Mouse (Mus musculus) cerebellum, adult 8-10 months (tissue): ENCODE data around the gene Tet3.

Source experiments
- DNase-seq: peaks from one replicate; pipeline ENCODE4 v3.0.0; 2022

The Tet3 gene

DNA sequence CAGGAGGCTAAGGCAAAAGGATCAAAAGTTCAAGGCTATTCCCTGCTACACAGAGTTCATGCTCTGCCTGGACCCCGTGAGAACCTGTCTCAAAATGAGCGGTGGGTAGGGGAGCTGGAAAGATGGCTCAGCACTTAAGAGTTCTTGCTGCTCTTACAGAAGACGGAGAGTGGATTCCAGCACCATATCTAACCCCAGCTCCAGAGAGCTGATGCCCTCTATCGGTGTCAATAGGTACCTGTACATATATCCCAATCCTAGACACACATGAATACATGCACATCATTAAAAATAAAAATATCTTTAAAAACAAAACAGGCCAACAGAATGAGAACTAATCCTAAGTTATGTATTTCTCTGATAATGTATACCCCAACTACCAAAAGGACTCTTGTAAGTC, 19.3 kb upstream of the Tet3 start:
- DNase-seq, result no peak

DNA sequence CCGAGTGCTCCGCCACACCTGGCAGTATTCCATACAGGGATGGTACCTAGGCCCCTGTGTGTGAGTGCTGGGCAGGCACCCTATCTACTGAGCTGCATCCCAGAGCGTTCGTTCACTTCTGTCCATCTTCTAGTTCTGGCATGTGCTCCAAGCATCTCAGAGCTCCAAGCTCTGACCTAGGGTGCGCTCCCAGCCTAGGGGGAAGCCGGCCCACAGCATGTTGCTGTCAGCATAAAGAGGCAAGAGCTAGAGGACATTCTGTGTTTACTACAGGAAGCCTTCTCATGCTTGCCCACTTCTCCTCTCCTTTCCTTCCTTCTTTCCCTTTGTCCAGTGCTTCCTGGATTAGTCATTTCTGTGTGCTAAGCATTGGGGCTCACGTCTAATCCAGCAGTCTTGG, 16.5 kb upstream of the Tet3 start:
- no peak for DNase-seq

DNA sequence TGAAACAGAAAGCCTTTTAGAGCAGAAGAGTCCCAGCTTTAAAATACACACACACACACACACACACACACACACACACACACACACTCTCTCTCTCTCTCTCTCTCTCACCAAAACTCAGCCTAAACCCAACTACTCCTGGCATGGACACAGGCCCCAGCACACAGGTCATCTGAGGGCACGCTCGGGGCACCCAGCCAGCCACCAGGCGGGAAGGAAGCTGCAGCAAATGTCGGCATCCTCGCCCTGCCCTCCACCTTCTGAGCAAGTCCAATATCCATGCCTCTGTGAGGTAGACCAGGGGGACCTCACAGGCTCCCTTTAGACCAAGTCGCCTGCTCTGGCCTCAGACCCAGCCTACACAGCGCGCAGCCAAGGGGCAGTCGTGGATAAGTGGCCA, 14.4 kb upstream of the Tet3 start:
- peak; percentile 66 for DNase-seq

DNA sequence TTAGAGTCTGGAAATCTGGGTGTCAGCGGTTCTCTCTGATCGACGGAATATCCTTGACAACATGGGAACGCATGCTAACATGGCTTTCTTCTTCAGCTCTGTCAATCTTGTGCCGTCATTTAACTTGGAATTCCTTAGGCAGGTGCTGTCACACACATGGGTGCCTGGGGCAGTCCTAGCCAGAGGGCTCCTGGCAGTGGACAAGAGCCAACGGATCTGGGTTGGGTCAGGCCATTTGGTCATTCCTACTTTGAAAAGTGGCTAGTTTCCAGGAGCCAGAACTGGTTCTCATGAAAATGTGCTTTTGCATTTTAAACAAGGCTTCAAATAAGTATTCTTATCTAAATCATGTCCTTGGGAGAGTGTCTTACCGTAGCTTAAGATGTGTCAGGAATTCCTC, 12.9 kb upstream of the Tet3 start:
- no peak for DNase-seq

DNA sequence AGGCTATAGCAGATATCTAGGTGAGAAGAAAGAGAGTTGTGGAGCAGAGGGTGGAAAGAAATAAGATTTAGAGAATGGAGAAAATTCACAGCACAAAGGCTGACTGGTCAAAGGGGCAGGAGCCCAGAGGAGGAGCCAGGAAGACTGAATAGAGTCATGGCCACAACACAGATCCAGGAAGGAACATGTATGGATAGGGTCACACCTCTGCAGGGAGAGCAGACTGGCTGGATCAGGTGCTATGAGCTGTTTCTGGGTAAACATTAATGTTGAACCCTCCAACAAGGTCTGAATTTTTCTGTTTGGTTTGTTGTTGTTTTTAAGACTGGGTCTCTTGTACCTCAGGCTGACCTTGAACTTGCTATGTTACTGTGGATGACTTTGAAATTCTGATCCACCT, 5.1 kb upstream of the Tet3 start:
- DNase-seq, result no peak

DNA sequence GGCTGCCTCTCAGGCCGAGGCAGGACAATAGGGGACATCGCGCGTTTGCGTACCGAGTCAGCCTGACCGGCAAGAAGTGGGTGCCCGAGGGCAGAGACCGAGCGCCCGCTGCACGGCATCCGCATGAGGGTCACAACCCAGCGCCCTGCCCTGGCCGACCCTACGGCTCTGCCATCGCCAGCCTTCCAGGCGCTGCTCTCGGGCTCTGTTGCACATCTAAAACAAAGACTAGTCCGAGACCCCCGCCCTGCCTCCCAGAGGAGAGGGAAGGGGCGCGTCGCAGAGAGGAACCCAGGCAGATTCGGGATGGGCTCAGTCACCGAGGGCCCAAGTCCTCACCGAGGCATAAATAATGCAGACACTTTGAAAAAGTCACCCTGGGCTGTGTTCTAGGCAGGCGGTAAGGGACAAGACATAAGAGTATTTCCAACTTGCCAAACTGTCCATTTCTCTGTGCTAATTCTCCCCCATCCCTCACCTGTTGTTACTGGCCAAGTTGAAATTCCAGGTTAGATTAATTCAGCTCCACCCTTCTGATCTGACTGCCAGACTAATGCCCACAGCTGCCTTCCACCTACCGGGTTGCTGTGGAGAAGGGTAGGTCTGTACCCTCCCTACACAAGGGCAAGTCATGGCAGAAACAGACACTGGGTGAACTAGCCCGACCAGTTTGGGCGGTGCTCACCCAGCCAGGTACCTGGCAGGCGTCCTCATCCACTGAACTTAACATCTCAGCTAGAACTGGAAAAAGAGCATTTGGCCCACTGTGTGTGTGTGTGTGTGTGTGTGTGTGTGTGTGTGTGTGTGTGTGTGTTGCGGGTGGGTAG, 1.7 kb downstream of the Tet3 start:
- no peak for DNase-seq

DNA sequence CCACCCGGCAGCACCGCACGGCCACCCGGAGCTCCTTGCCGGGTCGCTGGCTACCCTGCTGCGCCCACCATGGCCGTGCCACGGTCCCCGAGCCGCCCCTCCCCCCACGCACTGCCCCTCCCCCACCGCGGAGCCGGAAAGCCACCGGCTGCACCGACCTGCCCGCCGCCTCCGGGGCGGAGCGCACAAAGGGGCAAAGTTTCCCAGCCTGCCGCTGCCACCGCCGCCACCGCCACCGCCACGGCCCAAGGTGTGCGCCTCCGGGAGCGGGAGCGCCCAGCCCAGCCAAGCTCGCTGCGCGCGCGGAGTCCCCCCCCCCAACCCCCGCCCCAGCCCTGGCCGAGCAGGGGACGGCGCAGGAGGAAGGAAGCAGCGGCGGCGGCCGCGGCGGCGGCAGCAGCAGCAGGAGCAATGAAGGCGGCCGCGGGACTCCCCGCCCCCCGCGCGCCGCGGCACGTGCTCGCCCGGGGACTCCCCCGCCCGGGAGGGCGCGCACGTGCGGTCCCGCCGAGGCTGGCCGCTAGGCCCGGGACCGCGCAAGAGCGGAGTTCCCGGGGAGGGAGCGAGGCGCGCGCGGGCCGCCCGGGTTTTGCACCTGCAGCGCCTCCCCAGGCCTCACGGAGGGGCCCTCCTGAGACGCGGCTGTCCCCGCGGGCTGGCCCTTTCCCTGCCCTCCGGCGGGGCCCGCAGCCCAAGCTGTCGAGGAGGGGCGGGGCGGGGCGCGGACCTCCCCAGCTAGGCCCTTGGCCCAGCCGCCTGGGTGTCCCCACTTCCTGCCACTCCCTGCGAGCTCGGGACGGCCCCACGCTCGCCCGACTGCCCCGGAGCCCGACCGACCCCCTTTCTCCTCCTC, 2.5 kb downstream of the Tet3 start:
- peak; percentile 62 for DNase-seq

DNA sequence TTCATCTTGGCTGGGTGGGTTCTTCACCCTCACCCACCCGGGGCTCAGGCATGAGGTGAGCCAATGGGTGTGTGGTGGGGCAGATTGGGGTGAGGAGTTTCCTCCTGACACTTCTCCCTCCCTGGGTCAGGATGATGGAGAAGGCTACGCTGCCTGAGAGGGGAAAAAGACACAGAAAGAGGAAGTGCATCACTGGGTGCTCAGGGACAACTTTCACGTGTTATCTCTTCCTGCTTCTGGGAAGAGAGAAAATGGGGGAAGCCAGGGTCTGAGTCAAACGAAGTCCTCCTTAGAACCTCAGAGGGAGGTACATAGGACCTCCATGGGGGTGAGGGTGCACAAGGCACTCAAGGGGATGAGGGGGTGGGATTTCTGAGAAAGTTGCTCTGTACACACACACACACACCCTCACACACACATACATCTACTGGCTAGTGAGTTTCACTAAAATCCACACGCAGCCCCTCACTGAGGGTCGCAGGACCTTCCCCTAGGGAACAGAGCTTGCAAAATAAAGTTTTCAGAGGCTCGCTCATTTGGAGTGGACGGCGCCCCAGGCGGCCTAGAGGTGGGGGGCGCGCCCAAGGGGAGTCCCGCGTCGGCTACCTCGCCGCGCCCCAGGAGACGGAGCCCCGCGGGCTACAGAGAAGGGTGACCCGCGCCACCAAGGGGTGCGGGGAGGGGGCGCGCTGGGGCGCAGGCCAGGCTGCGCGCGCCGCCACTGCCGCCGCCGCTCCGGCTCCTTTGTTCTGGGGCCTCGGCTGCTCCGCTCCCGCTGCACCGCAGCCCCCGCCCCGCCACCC, 3.4 kb downstream of the Tet3 start:
- DNase-seq, result no peak

DNA sequence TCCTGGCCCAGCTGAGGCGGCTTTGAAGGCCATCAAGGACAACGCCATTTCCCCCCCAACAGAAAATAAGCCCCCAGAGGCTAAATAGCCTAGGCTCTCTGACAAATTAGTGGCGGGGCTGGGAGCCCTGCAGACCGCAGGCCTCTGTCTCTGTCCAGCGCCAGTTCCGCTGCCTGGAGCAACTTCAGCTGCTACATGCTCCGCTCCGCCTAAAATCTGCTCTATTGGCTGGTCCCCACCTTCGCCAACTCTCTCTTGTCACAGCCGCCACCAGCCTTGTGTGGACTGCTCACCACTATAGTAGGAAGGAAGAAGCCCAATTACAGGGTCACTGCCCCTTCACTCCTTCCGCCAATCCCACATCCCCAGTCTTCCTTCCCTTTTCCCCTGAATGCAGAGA, 5.2 kb downstream of the Tet3 start:
- DNase-seq, result no peak

DNA sequence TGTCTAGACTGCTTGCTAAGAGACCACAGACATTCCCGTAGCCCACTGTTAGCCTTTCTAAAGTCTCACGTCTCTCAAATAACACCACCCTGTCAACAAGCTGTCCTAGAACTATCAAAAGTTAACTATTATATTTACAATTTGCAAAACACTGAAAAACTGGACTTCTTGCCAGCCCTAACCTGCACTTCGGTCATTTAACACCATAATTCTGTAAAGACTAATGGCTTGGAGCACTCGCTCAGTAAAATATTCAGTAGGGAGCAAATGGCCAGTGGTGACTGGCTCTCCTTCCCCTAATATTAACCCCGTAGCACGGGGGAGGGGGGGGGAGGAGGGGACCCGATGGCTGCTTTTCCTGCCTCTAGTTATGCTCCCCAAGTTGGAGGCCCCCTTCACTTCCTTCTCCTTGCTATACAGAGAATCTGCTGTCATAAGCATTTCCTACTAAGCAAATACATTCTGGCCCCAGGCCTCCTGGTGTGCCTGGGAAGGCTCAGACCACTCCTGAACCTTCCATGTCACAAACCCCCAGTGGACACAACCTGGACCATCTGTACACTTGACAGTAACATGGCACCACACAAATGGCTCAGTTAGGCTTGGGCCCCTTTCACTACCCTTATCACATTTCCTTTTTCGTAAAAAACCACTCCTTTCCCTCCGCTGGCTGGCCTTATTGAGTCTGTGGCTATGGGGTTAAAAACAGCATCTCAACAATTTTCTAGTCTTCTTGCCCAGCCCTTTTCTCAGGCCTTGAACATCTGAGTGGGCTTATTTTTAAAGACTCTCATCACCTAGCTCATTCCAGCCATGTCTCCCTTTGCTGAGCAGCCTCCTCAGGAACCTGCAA, 8.2 kb downstream of the Tet3 start:
- DNase-seq, result no peak

DNA sequence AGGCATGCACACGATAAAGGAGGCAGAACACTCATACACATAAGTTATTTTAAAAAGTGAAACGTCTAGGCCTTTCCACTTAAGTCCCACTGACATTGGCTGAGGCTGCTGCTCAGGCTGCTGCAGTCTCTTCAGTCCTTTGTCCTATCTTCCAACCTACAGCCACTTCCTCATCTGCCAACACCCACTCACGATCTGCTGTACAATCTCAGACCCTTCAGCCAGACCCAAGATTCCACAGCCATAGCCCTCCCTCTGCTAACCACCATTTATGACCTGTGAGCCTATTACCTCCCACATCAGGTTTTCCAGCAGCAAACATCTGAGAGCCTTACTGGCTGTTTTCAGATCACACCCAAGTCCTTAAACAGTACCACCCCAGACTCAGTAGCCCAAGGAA, 9.4 kb downstream of the Tet3 start:
- DNase-seq, result no peak

DNA sequence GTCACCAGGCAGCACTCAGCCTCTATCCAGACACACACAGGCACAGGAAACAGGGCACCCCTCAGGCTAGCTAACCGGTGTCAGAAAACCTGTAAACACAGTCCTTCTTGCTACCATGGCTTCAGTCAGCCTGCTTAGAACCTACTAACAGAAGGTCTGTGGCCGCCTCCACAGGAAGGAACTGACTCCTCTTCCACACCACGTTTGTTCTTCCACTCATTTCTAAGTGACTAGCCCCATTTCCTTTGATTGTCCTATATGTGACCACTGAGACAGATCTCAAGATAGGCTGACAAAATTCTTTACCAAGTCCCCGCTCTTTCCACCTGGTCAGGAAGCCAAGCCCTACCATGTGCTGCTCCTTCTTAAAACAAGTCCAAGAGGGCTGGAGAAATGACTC, 10.0 kb downstream of the Tet3 start:
- DNase-seq, result no peak

DNA sequence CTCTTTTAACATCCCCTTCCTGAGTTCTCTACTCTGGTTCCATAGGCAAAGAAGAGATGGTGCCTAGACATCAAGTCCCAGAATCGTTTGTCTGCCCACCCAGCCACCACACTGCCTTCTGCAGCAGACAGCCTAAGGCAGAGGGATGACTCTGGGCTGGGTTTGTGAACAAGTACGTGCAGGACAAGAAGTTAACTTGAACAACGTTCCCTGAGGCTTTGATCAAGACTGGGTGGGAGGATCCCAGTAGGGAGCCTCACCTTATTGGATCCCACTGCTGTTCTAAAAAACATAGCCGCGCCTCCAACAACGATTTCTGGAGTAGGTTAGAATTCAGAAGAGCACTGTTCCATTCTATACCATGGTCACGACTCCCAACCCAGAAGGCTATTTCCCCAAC, 11.9 kb downstream of the Tet3 start:
- DNase-seq, result no peak

DNA sequence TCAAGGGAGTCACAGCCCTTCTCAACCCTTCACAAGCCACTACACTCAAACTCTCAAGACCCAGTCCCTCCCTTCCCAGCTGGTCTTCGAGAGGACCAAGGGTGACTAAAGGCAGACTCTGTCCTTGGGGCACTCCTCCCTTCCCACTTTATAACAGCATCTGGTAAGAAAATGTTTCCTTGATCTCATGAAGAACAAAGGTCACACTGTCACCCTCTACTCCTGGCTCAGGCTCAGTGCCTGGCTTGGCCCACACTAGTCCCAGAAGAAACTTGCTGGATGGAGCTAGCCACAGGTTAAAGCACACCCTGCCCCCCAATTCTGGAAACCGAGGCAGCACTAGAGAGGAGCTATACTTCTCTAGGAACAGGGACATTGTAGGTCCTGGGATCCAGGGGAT, 13.1 kb downstream of the Tet3 start:
- no peak for DNase-seq

DNA sequence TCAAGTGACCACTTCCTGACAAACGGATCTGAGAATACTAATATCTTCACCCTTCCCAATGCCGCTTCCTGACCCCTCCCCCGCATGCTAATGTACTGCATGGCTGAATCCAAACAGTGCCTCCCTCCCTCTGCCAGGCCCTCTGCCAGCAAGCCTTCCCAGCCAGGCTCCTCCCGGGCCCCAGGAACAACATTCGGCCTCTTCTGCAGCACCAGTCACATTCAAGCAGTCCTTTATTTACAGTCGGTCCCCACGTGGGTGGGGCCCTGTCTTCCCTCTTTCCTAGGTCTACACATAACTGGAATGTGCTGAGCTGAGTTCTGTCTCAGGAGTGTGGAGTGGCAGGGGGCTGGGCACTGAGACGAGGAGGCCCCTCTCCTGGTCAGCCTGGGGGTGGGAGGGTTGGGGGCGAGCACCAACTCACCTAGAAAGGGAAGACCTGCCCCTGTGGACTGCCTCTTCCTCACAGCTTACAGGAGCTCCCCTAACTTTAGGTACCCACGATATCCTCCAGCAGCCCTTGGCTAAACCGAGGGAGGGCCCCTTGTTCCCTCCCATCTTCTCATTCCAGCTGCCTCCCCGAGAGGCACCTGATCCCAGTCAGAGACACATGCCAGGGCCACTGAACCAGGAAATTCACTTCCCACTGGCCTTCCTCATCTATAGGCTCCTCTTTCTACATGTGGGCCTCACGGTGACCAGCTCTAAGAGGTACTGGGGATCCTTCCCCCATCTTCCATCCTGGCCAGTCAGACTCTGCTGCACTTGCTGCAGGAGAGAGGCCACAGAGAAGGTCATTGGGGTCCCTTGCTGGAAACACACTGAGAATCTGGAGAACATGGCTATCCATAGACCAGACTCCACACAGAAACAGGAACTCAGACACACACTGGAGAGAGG, 15.2 kb downstream of the Tet3 start:
- peak; percentile 70 for DNase-seq

DNA sequence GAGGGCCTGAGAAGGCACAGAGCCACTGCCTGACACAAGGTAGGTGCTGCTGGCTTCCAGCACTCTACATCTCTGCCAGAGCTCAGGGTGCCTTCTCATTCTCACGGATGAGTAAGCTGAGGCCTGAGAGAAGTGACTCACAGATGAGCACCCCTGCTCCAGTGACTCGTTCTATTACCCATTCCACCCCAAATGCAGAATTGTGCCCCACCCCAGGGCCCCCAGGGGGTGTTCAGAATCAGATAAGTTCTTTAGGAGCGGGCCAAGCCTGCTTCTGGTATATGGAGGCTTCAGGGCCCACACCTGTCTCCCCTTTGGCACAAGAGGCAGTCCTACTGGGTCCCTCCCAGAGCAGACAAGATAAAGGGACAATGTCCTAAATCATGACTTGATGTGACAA, 16.2 kb downstream of the Tet3 start:
- DNase-seq, result no peak

DNA sequence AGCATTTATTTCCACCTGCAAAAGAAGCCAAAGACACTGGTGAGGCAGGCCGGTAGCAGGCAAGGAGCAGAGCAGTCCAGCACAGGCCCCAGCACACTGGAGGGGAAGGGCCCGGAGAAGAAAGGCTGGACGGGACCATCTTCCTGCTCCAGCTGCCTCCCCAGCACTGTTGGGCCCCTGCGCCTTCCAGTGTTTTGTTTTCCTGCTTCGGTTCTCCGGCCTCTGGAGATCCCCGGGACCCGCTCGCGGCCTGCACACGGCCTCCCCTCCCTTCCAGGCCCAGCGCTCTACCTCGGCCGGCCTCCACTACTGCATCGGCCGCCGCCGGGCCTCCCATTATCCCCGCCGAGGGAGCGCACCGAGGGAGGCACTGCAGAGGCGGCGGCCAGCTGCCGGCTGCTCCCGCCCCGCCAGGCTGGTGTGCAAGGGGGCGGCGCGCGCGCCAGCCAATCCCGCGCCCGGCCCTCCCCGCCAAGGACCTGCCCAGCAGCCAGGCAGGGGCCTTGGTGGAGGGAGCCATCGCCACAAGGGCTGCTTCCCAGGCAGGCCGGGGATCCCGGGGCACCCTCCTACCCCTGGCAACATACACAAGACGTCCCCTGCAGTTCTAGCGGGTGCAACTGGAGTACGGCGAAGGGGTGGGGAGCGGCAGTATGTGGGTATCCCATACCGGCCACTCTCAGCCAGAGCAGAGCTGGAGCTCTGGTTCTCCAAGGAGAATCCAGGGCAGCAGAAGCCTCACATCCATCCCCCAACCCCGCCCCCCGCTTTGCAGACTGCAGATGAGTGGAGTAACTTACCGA, 17.4 kb downstream of the Tet3 start:
- peak; percentile 80 for DNase-seq

DNA sequence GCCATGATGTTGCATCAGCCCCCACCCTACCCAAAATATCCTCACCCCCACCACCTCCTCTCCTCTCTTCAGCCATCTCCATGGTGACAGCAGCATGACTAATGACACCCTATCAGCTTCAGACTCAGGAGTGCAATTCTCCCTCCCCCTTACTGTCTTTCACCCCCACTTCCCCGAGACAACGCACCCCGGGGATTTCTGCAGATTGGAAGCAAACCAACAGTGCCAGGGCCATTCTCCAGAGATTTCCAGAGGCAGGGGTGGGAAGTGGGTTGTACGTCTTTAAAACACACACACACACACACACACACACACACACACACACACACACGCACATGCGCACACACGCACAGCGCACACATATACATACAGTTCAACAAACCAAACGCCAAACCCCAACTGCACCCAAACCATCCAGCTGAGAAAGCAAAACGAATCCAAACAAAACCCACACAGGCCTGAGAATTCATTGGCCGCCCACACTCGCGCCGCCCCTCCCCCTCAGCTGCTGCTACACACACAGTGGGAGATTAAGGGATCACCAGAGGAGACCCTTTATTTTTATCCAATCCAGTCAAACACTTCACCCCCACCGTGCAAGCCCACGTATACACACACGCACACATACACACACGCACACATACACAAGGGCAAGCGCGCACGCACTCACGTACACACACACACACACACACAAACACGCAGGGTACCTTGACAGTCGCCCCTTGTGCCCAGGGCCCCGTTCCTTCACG, 18.2 kb downstream of the Tet3 start:
- DNase-seq, result peak; percentile 65

DNA sequence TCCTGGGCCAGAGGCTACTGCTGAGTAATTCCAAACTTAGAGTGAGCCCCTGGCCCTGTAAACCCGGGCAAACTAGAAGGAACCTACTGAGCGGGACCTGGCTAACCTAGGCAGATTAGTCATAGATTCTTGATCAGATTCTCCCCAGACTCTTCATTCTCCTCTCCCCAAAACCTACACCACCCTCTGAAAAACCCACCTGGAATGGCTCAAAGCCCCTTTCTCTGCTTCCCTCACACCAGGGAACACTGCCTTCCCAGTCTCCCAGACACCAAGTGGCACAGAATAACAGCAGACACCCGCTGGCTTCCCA, 18.7 kb downstream of the Tet3 start:
- DNase-seq, result no peak

DNA sequence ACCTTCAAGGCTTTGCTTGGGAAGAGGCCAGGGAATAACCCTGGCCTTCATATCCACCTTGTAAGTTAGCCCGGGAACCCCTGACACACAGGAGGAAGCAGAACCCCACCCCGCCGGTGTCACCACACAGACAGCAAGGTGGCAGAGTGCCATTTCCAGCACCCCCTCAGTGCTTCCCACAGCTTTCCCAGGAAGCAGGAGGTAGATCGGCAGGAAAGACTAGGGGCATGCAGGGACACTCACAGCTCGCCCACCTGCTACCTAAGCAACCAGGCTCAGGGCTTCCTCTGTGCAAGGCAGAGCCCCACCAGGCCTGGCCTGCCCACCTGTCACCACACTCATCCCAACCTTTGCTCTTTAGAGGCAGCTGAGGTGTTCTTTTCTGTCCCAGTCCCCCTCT, 19.1 kb downstream of the Tet3 start:
- peak; percentile 57 for DNase-seq
